Mouse (Mus musculus) heart, embryonic 10.5 days (tissue): ENCODE data around the gene Cct5. TPM values are rescaled to one million over a fixed set of nuclear protein-coding genes. Genes with fewer than 3 reads are reported as not detected.

Source experiments
- DNase-seq: peaks from one replicate; pipeline ENCODE4 v3.0.0-alpha.2; 2017; ENCODE audit warnings: low spot score
- H3K27ac ChIP-seq: fragments of 300-500 bp; sonication (generic); 2 replicates; pipeline ENCODE4 v1.5.1; 2016; ENCODE audit warnings: mild to moderate bottlenecking
- H3K27me3 ChIP-seq: fragments of 300-500 bp; sonication (generic); 2 replicates; pipeline ENCODE4 v1.6.1; 2016; ENCODE audit warnings: mild to moderate bottlenecking; ENCODE audit not compliant: poor library complexity, insufficient read depth, severe bottlenecking
- H3K36me3 ChIP-seq: fragments of 300-500 bp; sonication (generic); 2 replicates; pipeline ENCODE4 v1.6.1; 2016; ENCODE audit warnings: mild to moderate bottlenecking, moderate library complexity
- H3K4me1 ChIP-seq: fragments of 300-500 bp; sonication (generic); 2 replicates; pipeline ENCODE4 v1.6.1; 2016; ENCODE audit warnings: mild to moderate bottlenecking
- H3K4me3 ChIP-seq: fragments of 300-500 bp; sonication (generic); 2 replicates; pipeline ENCODE4 v1.5.1; 2016; ENCODE audit warnings: mild to moderate bottlenecking, moderate library complexity
- H3K9me3 ChIP-seq: fragments of 300-500 bp; sonication (generic); 2 replicates; pipeline ENCODE4 v1.6.1; 2016; ENCODE audit warnings: mild to moderate bottlenecking, moderate library complexity
- WGBS: fragments of 180-500 bp; shearing (Covaris S2); methylation state at CpG from one replicate; pipeline ENCODE4 v1.1.7; 2016; 5-methylcytosine and 5-hydroxymethylcytosine counted together
- polyA plus RNA-seq: library from polyadenylated mRNA; unstranded; fragments of >200 nt; fragmentation: Nextera tagmentation; extraction: Ambion mirVana; gene quantifications from 2 replicates; pipeline ENCODE4 v1.2.1, GENCODE M21; 2016

Gene Cct5
- 521 and 603 TPM in 2 replicates for polyA plus RNA-seq

- DNase-seq = peak; percentile 99
- Histone ChIP-seq H3K9me3 (no peaks in the 10 kb centered on the region), H3K4me1 (peaks cover 24% of the 10 kb centered on the region), H3K36me3 (peaks cover 12% of the 10 kb centered on the region), H3K27ac (peak within 1 kb of the TSS; percentile 97), H3K27me3 (no peaks in the 10 kb centered on the region), H3K4me3 (peak within 1 kb of the TSS; percentile 93)
- under 1% methylated on average over 63 of the region's 63 CpGs for WGBS
These were observed at the start of gene Cct5, which contains the start of gene Fam173b for GRCm38 (mm10) chr15:31601646-31602374. TSS of gene Cct5 (minus strand) at chr15:31601804. TSS of gene Fam173b (plus strand) at chr15:31601852.

DNA sequence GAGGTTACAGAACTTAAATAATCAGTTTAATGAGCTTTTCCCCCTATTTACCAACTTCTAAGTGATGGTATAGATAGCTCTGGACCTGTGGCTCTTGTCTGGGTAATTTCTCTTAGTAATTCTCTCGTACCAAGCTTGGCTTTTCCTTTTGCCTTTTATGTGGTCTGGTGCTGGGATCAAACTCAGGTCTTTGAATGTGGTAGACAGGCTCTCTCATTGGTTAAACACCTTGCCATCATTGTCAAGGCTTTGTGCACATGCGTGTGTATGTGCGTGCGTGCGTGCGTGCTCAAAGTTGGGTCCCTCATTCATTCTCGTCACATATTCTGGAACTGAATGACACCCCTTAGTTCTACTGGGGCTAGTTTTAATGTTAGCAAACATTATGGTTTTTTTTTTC is 49.2 kb upstream of the Cct5 start:
- 96% methylated on average over 7 of the region's 7 CpGs for WGBS

GRCm38 (mm10) chr15:31649691-31650090 is 48.1 kb upstream of the Cct5 start:
- WGBS = 91% methylated on average over 12 of the region's 12 CpGs
- Histone ChIP-seq H3K9me3 (no peaks in the 10 kb centered on the region), H3K27me3 (no peaks in the 10 kb centered on the region), H3K27ac (no peak overlapping the region), H3K36me3 (no peaks in the 10 kb centered on the region), H3K4me1 (no peaks in the 10 kb centered on the region), H3K4me3 (no peak overlapping the region)
- DNase-seq = no peak

More for the DNA sequence above, 49.2 kb upstream of the Cct5 start:
- no peak for DNase-seq
- H3K9me3 ChIP-seq = no peaks in the 10 kb centered on the region
- no peak overlapping the region for H3K4me3 ChIP-seq
- H3K27me3 ChIP-seq = no peaks in the 10 kb centered on the region
- no peaks in the 10 kb centered on the region for H3K4me1 ChIP-seq
- H3K36me3 ChIP-seq = no peaks in the 10 kb centered on the region
- H3K27ac ChIP-seq = no peak overlapping the region

GRCm38 (mm10) chr15:31647851-31648569 is 46.4 kb upstream of the Cct5 start:
- Histone ChIP-seq H3K27me3 (no peaks in the 10 kb centered on the region), H3K27ac (no peak overlapping the region), H3K9me3 (no peaks in the 10 kb centered on the region), H3K36me3 (no peaks in the 10 kb centered on the region), H3K4me3 (no peak overlapping the region), H3K4me1 (no peaks in the 10 kb centered on the region)
- WGBS = 61% methylated on average over 8 of the region's 8 CpGs
- DNase-seq = no peak

- Histone ChIP-seq H3K9me3 (no peaks in the 10 kb centered on the region), H3K36me3 (no peaks in the 10 kb centered on the region), H3K4me1 (no peaks in the 10 kb centered on the region), H3K27me3 (no peaks in the 10 kb centered on the region), H3K4me3 (no peak overlapping the region), H3K27ac (no peak overlapping the region)
- no peak for DNase-seq
- 82% methylated on average over 6 of the region's 6 CpGs for WGBS
These were observed 45.6 kb upstream of the Cct5 start for GRCm38 (mm10) chr15:31647225-31647624.

DNA sequence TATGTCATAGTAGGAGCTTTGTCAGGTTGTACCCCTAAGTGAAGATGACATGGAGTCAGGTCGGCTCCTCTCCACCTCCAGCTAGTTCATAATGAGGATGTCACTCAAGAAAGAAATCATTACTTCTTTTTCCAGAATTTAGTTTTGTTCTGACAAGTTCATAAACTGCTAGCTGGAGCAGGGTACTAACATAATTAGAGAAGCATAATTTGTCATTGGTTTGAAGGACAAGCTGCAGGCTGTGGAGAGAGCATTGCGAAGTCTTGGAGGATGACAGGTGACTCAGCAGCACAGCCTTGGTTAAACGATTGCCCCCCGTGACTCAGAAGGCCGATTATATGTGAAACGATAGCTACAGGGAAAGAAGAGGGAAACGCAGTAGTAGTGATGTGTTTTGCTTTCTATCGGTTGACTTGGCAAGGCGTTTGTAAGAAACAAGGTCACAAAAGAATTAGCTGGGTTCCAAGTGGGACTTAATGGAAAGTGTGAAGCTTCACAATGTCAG is 34.5 kb upstream of the Cct5 start:
- 82% methylated on average over 9 of the region's 9 CpGs for WGBS
- Histone ChIP-seq H3K4me1 (no peaks in the 10 kb centered on the region), H3K27me3 (no peaks in the 10 kb centered on the region), H3K27ac (no peak overlapping the region), H3K9me3 (no peaks in the 10 kb centered on the region; the same call in 1 of the 2 replicates), H3K4me3 (no peak overlapping the region), H3K36me3 (no peaks in the 10 kb centered on the region)
- DNase-seq = no peak

DNA sequence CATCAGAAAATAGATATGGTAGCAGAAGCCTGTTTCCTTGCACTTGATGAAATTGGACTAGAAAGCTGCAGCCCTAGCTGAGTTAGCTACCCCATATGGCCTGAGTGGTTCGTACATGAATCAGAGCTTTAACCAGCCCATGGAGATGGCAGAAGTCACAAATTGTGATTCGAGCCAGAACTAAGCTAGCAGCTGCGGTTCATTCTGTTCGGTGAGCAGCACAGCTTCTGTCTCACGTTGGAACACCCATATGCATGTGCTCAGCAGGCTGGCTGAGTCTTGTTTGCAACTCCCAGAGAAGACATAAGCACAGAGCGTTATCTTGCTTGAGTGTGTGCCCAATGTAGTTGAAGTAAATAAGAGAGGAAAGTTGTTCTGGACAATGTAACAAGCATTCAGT is 33.0 kb upstream of the Cct5 start:
- Histone ChIP-seq H3K27me3 (no peaks in the 10 kb centered on the region), H3K27ac (no peak overlapping the region)

DNA sequence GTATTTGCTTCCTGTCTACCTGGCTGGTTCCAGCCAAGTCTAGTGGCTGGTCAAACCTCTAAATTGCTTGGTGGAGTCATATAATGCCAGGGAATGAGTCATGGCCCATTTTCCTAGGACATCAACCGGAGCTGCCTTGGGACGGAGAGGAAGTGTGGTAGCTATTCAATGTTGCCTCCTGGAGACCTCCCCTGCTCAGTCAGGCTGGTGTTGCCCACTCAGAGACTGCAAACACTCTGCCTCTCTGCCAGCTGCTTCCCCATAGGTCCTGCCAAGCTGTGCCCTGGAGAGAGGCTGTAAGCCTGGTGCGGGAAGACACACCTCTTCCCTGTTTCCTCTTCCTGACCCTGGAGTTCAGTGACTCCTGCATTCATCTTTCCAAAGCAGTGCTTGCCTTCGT is 30.9 kb upstream of the Cct5 start:
- DNase-seq = no peak
- no peak overlapping the region for H3K4me3 ChIP-seq
- H3K27ac ChIP-seq = no peak overlapping the region
- no peaks in the 10 kb centered on the region; the same call in 1 of the 2 replicates for H3K9me3 ChIP-seq
- no peaks in the 10 kb centered on the region for H3K27me3 ChIP-seq
- H3K4me1 ChIP-seq = no peaks in the 10 kb centered on the region
- no peaks in the 10 kb centered on the region for H3K36me3 ChIP-seq
- WGBS = 74% methylated on average over 4 of the region's 4 CpGs

More for the DNA sequence above, 33.0 kb upstream of the Cct5 start:
- Histone ChIP-seq H3K9me3 (no peaks in the 10 kb centered on the region; the same call in 1 of the 2 replicates), H3K4me3 (no peak overlapping the region), H3K36me3 (no peaks in the 10 kb centered on the region), H3K4me1 (no peaks in the 10 kb centered on the region)
- WGBS = 84% methylated on average over 6 of the region's 6 CpGs
- DNase-seq = no peak

GRCm38 (mm10) chr15:31631396-31631858 is 29.8 kb upstream of the Cct5 start:
- no peak for DNase-seq
- 87% methylated on average over 12 of the region's 12 CpGs for WGBS
- no peak overlapping the region for H3K27ac ChIP-seq
- H3K27me3 ChIP-seq = no peaks in the 10 kb centered on the region
- no peak overlapping the region for H3K4me3 ChIP-seq
- H3K4me1 ChIP-seq = no peaks in the 10 kb centered on the region; the same call in 1 of the 2 replicates
- no peaks in the 10 kb centered on the region; the same call in 1 of the 2 replicates for H3K9me3 ChIP-seq
- H3K36me3 ChIP-seq = no peaks in the 10 kb centered on the region

DNA sequence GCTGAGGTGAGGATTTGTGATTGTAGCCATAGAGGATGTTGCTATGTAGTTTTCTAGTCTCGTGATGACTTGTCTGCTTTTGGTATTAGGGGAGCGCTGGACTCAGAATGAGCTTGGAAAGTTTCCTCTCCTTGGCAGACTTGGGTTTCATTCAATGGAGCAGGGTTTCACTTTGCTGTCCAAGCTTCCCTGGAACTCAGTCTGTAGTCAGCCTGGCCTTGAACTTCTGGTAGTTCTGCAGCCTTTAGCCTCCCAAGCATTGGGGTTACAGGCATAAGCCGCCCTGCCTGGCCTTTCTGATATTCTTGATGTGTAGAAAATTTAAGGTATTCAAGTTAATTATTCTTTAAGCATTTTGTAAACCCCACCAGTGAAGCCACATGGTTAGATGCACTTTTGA is 28.0 kb upstream of the Cct5 start:
- H3K36me3 ChIP-seq = no peaks in the 10 kb centered on the region
- H3K27ac ChIP-seq = no peak overlapping the region
- DNase-seq = no peak
- H3K27me3 ChIP-seq = no peaks in the 10 kb centered on the region
- H3K4me1 ChIP-seq = no peaks in the 10 kb centered on the region; the same call in 1 of the 2 replicates
- WGBS = 90% methylated on average over 3 of the region's 3 CpGs
- H3K4me3 ChIP-seq = no peak overlapping the region
- H3K9me3 ChIP-seq = no peaks in the 10 kb centered on the region; the same call in 1 of the 2 replicates

GRCm38 (mm10) chr15:31628180-31628579 is 26.6 kb upstream of the Cct5 start:
- no peak overlapping the region for H3K4me3 ChIP-seq
- H3K36me3 ChIP-seq = peaks cover 3% of the 10 kb centered on the region; the same call in 1 of the 2 replicates
- H3K27me3 ChIP-seq = no peaks in the 10 kb centered on the region
- H3K27ac ChIP-seq = no peak overlapping the region
- H3K4me1 ChIP-seq = no peaks in the 10 kb centered on the region; the same call in 1 of the 2 replicates
- no peaks in the 10 kb centered on the region for H3K9me3 ChIP-seq
- 76% methylated on average over 10 of the region's 10 CpGs for WGBS
- no peak for DNase-seq

GRCm38 (mm10) chr15:31627277-31628154 is 25.9 kb upstream of the Cct5 start:
- peak overlapping the region; percentile 42; the same call in 1 of the 2 replicates for H3K27ac ChIP-seq
- H3K9me3 ChIP-seq = no peaks in the 10 kb centered on the region
- no peak for DNase-seq
- WGBS = 46% methylated on average over 12 of the region's 12 CpGs
- H3K27me3 ChIP-seq = no peaks in the 10 kb centered on the region
- H3K4me1 ChIP-seq = no peaks in the 10 kb centered on the region; the same call in 1 of the 2 replicates
- H3K36me3 ChIP-seq = peaks cover 3% of the 10 kb centered on the region; the same call in 1 of the 2 replicates
- no peak overlapping the region for H3K4me3 ChIP-seq
